Mouse (Mus musculus): ENCODE data around the gene Sparc. TPM values are rescaled to one million over a fixed set of nuclear protein-coding genes. Genes with fewer than 3 reads are reported as not detected.
"Not testable (repeated sequence)": the region's sequence is repeated elsewhere in the genome, so short reads cannot be mapped to it uniquely, and the experiment has no call there.

The Sparc gene
- total RNA-seq, 2 experiments from 2014 or later, result 177 to 202 TPM

DNA sequence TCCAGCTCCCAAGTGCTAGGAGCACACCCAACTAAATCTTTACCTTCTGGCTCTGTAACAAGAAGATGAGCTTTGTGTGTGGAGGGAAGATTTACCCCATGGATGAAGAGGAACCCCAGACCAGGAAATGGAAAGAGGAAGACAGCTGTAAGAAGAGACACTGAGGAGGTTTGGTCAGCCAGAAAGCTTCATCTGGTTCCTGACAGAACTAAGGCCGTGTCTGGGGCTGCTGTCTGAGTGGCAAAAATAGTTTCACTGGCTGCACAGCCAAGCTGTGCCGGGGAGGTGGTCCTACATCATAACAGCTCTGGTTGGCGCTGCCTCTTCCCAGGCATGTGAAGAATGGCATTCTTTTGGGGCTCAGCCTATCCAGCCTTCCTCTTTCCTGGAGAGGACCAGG is 10.0 kb upstream of the Sparc start:
- Histone ChIP-seq H3K27ac (no peak overlapping the region; the same call in 1 of the 2 replicates), H3K4me3 (no peak overlapping the region)
- intact Hi-C loops (cut with DNase I), result no loop called here
- DNase-seq (ENCODE audit: extremely low spot score in 1 of 2, low spot score in 2 of 2), result no peak
- no peak for TF ChIP-seq CTCF (IDR thresholded peaks at IDR 0.05)

DNA sequence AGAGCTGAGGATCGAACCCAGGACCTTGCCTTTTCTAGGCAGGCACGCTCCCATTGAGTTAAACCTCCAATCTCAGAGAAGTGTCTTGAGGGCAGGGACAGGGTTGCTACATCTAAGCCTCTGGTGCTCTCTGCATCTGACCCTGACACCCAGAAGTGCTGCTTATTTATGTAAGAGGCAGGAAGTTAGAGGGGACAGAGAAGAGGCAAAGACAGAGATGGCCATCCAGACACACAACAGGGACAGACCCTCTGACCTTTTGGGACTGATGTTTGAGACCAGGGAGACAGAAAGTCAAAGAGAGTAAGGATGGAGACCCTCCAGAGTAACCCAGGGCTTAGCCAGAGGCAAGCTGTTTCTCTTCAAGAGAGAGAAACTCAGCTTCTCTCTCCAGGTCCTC is 7.0 kb upstream of the Sparc start:
- TF ChIP-seq CTCF (IDR thresholded peaks at IDR 0.05), result no peak
- Histone ChIP-seq H3K27ac (no peak overlapping the region), H3K4me3 (no peak overlapping the region)
- no peak for DNase-seq (ENCODE audit: extremely low spot score in 1 of 2, low spot score in 2 of 2)
- intact Hi-C loops (cut with DNase I), result no loop called here

GRCm38 (mm10) chr11:55428186-55429012 is 5.4 kb upstream of the Sparc start:
- DNase-seq (ENCODE audit: extremely low spot score in 1 of 2, low spot score in 2 of 2), result no peak
- H3K27ac ChIP-seq, result no peak overlapping the region
- TF ChIP-seq CTCF (IDR thresholded peaks at IDR 0.05), result no peak

DNA sequence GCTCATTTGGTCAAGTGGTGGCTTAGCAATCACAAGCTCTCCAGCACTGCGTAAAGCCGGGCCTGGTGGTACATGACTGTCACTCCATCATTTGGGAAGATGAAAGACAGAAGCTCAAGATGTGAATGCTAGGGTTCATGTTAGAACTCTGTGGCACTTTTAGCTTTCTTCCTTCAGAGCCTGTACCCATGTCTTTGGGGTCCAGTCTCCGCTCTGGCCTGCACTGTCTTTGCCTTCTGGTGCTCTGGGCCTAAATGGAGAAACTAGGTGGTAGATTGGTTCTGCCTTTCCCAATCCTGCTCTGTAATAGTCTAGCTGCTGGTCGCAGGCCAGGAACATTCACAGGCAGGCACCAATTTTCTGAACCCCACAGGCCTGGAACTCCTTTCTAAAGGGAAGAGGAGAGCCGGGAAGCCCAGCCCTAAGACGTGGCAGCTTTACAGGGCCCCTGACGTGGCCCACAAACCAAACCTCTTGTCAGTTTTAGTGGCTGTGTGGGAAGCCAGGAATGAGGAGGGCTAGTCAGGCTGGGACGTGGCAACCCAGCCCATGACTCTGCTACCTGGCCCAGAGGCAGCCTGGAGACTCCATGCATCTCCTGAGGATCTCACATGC is 1.9 kb upstream of the Sparc start:
- H3K27ac ChIP-seq, result no peak overlapping the region
- no peak for TF ChIP-seq CTCF (IDR thresholded peaks at IDR 0.05)

More at GRCm38 (mm10) chr11:55428186-55429012, 5.4 kb upstream of the Sparc start:
- intact Hi-C loops (cut with DNase I), result no loop called here
- no peak overlapping the region for H3K4me3 ChIP-seq

DNA sequence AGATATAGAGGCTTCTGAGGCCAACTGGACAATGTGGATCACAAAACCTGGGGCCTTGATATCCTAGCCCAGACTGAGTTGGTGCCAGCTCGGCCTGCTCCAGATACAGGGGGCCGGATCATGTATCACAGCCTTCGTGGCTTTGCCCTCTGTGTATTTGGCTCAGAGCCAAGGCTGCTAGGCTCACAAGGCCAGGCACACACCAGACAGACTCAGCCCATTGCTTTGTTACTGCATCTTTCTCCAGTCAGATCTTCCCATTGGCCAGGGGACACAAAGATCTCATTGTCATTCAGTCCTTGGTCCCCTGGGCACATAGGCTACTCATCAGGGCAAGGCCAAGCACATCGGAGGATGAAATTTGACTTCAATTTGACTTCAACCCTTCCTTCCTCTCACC is 773 bp upstream of the Sparc start:
- DNase-seq (ENCODE audit: extremely low spot score in 1 of 2, low spot score in 2 of 2), result no peak
- no peak overlapping the region for H3K4me3 ChIP-seq
- TF ChIP-seq CTCF (IDR thresholded peaks at IDR 0.05), result no peak
- intact Hi-C loops (cut with DNase I), result no loop called here
- H3K27ac ChIP-seq, result no peak overlapping the region

More for the DNA sequence above, 1.9 kb upstream of the Sparc start:
- H3K4me3 ChIP-seq, result no peak overlapping the region
- no peak for DNase-seq (ENCODE audit: extremely low spot score in 1 of 2, low spot score in 2 of 2)
- intact Hi-C loops (cut with DNase I), result no loop called here

- no peak for DNase-seq (ENCODE audit: extremely low spot score in 1 of 2, low spot score in 2 of 2)
- Histone ChIP-seq H3K27ac (peak overlapping the region; percentile 83), H3K4me3 (peak overlapping the region; percentile 34)
- TF ChIP-seq CTCF (IDR thresholded peaks at IDR 0.05), result no peak
- intact Hi-C loops (cut with DNase I), result no loop called here
Observed at GRCm38 (mm10) chr11:55419678-55420307, 3.2 kb downstream of the Sparc start.

DNA sequence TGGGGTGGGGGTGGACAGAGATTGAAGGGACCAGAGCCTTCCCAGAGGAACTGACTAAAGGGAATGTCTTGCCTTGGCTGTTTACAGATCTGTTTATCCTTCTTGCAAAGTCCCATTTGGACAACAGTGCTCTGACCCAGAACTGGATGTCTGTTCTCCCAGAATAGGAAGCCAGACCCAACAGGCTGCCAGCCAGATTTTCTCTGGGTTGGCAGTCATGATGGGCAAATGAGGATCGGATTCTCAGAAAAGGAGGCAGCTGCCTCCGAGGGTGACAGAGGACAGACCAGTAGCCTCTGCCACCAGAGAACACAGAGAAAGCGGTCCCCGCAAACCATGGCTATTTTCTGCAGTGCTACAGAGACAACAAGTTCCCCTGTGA is 3.7 kb downstream of the Sparc start:
- no peak for TF ChIP-seq CTCF (IDR thresholded peaks at IDR 0.05)
- H3K27ac ChIP-seq, result peak overlapping the region; percentile 83
- intact Hi-C loops (cut with DNase I), result no loop called here
- H3K4me3 ChIP-seq, result peak overlapping the region; percentile 34
- DNase-seq (ENCODE audit: extremely low spot score in 1 of 2, low spot score in 2 of 2), result peak in 1 of 2 experiments; percentile 28

- H3K4me3 ChIP-seq, result peak overlapping the region; percentile 34
- TF ChIP-seq CTCF (IDR thresholded peaks at IDR 0.05), result no peak
- H3K27ac ChIP-seq, result peak overlapping the region; percentile 83
- intact Hi-C loops (cut with DNase I), result no loop called here
- DNase-seq (ENCODE audit: extremely low spot score in 1 of 2, low spot score in 2 of 2), result no peak
Observed at GRCm38 (mm10) chr11:55418704-55419061, 4.3 kb downstream of the Sparc start.

- TF ChIP-seq CTCF (IDR thresholded peaks at IDR 0.05), result no peak
- Histone ChIP-seq H3K4me3 (peak overlapping the region; percentile 34), H3K27ac (peak overlapping the region; percentile 83)
- intact Hi-C loops (cut with DNase I), result no loop called here
- no peak for DNase-seq (ENCODE audit: extremely low spot score in 1 of 2, low spot score in 2 of 2)
Observed at GRCm38 (mm10) chr11:55417898-55418703, 4.9 kb downstream of the Sparc start.

- TF ChIP-seq CTCF (IDR thresholded peaks at IDR 0.05), result no peak
- H3K4me3 ChIP-seq, result peak overlapping the region; percentile 17; the same call in 1 of the 2 replicates
- intact Hi-C loops (cut with DNase I), result no loop called here
- DNase-seq (ENCODE audit: extremely low spot score in 1 of 2, low spot score in 2 of 2), result no peak
- peak overlapping the region; percentile 47 for H3K27ac ChIP-seq
Observed at GRCm38 (mm10) chr11:55416609-55417265, 6.2 kb downstream of the Sparc start.

- H3K27ac ChIP-seq; intact Hi-C loops (cut with DNase I); DNase-seq (ENCODE audit: extremely low spot score in 1 of 2, low spot score in 2 of 2); H3K4me3 ChIP-seq: not testable (repeated sequence)
Observed at GRCm38 (mm10) chr11:55415731-55416130, 7.3 kb downstream of the Sparc start.

All from left cerebral cortex, adult 2 months (tissue).